Mouse (Mus musculus): ENCODE data around the gene Ppp4c. TPM values are rescaled to one million over a fixed set of nuclear protein-coding genes. Genes with fewer than 3 reads are reported as not detected.

The Ppp4c gene
- polyA plus RNA-seq, 1 experiment from 2014 or later, result 300 TPM

DNA sequence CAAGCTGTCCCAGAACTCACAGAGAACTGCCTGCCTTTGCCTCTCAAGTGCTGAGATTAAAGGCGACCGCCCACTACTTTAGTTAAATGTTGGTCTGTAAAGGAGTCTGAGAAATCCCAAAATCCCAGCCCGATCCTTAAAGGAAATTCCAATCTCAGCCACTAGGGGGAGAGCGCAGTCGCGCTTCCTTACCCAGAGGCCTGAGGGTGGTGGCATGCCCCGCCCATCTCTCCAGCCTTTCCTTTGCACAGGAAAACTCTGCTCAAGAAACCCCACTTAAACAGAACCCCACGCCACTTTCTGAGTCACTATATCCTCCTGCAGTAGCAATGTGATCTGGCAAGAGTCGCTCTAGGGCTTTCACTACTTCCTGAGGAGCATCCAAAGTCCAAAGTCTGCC is 37.4 kb downstream of the Ppp4c start:
- Histone ChIP-seq H3K27me3 (ENCODE audit: insufficient read depth, low read length) (no peaks in the 10 kb centered on the region), H3K4me2 (peak overlapping the region; percentile 40), H3K36me3 (ENCODE audit: insufficient read depth) (no peaks in the 10 kb centered on the region), H3K27ac (ENCODE audit: low read depth) (peak overlapping the region; percentile 72; the same call in 1 of the 2 replicates), H3K4me1 (ENCODE audit: insufficient read depth) (no peaks in the 10 kb centered on the region), H3K9ac (peak overlapping the region; percentile 44; the same call in 1 of the 2 replicates), H3K4me3 (ENCODE audit: low read depth, low read length) (no peak overlapping the region), H3K9me3 (ENCODE audit: low read depth, low read length) (no peaks in the 10 kb centered on the region)
- DNase-seq (peak; percentile 95), ATAC-seq (ENCODE audit: insufficient read depth) (peak; percentile 72)
- 3% methylated on average over 9 of the region's 9 CpGs for whole genome bisulfite sequencing
- TF ChIP-seq CTCF (IDR thresholded peaks at IDR 0.05; ENCODE audit: low read depth), result peak; percentile 90

DNA sequence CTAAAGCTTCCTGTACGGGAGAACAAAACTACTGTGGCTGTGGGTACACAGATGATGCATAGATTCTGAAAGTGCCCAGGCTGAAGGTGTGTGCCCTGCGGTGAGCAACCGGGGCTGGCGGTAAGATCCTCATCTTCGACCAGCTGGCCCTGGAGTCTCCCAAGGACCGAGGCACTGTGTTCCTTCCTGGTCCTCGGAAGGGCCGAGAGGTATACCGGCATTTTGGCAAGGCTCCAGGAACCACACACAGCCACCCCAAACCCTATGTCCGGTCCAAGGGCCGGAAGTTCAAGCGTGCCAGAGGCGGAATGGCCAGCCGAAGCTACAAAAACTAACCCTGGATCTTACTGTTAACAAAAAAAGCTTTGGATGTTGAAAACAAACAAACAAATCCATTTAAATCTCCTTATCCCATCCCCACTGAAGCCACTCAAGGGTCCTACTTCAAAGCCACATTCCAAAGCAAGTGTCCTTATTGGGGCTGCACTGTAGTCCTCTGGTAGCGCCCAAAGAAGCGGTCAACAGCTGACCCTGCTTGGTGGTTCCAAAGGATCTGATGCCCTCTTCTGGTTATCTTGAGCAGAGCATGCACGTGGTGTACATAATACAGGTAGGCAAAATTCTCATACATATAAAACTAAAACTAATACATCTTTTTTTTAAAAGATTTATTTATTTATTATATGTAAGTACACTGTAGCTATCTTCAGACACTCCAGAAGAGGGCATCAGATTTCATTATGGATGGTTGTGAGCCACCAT is 42.5 kb downstream of the Ppp4c start:
- no peak overlapping the region for H3K27ac ChIP-seq (ENCODE audit: low read depth)

DNA sequence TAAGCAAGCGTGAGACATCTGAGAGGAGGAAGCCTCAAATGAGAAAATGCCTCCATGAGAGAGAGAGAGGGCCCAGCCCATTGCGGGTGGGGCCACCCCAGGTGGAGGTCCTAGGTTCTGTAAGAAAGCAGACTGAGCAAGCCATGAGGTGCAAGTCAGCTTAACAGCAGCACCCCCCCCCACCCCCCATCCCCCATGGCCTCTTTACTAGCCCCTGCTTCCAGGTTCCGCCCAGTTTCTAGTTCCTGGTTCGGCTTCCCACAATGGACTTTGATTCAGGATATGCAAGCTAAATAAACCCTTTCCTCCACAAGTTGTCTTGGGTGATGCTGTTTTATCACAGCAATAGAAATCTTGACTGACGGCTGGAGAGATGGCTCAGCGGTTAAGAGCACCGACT is 43.5 kb downstream of the Ppp4c start:
- no peak for TF ChIP-seq CTCF (IDR thresholded peaks at IDR 0.05; ENCODE audit: low read depth)
- no peaks in the 10 kb centered on the region for H3K27me3 ChIP-seq (ENCODE audit: insufficient read depth, low read length)
- ATAC-seq (ENCODE audit: insufficient read depth) (no peak), DNase-seq (no peak)
- H3K36me3 ChIP-seq (ENCODE audit: insufficient read depth), result no peaks in the 10 kb centered on the region
- no peak overlapping the region for H3K4me3 ChIP-seq (ENCODE audit: low read depth, low read length)
- WGBS, result 65% methylated on average over 7 of the region's 7 CpGs
- H3K9me3 ChIP-seq (ENCODE audit: low read depth, low read length), result no peaks in the 10 kb centered on the region
- no peaks in the 10 kb centered on the region for H3K4me1 ChIP-seq (ENCODE audit: insufficient read depth)
- no peak overlapping the region for H3K9ac ChIP-seq
- H3K27ac ChIP-seq (ENCODE audit: low read depth), result 0 out of 2 replicates have a peak overlapping the region, but pooled peaks have one; percentile 24
- H3K4me2 ChIP-seq, result no peak overlapping the region

More for the DNA sequence above, 42.5 kb downstream of the Ppp4c start:
- Histone ChIP-seq H3K36me3 (ENCODE audit: insufficient read depth) (no peaks in the 10 kb centered on the region), H3K4me2 (no peak overlapping the region), H3K4me3 (ENCODE audit: low read depth, low read length) (no peak overlapping the region), H3K4me1 (ENCODE audit: insufficient read depth) (no peaks in the 10 kb centered on the region), H3K9me3 (ENCODE audit: low read depth, low read length) (no peaks in the 10 kb centered on the region), H3K9ac (no peak overlapping the region), H3K27me3 (ENCODE audit: insufficient read depth, low read length) (no peaks in the 10 kb centered on the region)
- 88% methylated on average over 17 of the region's 17 CpGs for WGBS
- ATAC-seq (ENCODE audit: insufficient read depth) (no peak), DNase-seq (no peak)
- no peak for TF ChIP-seq CTCF (IDR thresholded peaks at IDR 0.05; ENCODE audit: low read depth)

DNA sequence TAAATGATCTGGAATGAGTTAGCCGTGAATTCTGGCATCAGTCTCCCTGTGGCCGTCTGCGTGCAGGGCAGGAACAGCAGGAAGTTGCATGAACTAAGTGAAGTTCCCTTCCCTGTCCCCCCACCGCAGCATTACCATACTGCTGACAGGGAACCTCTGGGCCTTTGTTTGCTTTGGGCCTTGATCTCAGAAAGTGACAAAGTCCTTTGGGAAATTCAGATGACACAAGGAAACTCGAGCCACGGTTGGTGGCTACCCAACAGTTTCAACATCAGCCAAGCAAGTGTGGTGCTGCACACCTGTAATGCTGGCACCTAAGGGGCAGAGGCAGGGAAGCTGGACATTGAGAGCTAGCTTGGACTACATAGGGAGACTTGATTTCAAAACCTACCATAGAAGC is 45.5 kb downstream of the Ppp4c start:
- H3K27me3 ChIP-seq (ENCODE audit: insufficient read depth, low read length), result no peaks in the 10 kb centered on the region
- WGBS, result 18% methylated on average over 6 of the region's 6 CpGs
- H3K27ac ChIP-seq (ENCODE audit: low read depth), result no peak overlapping the region
- DNase-seq (no peak), ATAC-seq (ENCODE audit: insufficient read depth) (no peak)
- no peaks in the 10 kb centered on the region for H3K4me1 ChIP-seq (ENCODE audit: insufficient read depth)
- no peak overlapping the region for H3K4me3 ChIP-seq (ENCODE audit: low read depth, low read length)
- H3K9me3 ChIP-seq (ENCODE audit: low read depth, low read length), result no peaks in the 10 kb centered on the region
- H3K36me3 ChIP-seq (ENCODE audit: insufficient read depth), result no peaks in the 10 kb centered on the region
- H3K9ac ChIP-seq, result no peak overlapping the region
- H3K4me2 ChIP-seq, result no peak overlapping the region
- no peak for TF ChIP-seq CTCF (IDR thresholded peaks at IDR 0.05; ENCODE audit: low read depth)

DNA sequence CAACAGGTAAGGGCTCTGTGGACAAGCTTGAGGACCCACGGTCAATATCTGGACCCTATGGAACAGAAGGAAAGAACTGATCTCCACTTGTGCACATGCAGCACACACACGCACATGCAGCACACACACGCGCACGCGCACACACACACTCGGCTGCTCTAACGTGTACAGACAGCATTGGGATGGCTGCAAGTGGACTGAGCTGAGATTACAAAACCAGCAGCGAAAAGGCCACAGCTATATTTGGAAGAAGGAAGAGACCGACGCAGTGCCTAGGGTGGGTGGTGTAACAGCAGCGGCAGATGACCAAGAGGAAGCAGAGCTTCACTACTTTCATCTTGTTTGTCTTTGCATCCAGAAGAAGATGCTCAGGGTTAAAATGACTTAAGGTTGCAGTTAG is 46.2 kb downstream of the Ppp4c start:
- 81% methylated on average over 12 of the region's 12 CpGs for WGBS
- no peaks in the 10 kb centered on the region for H3K27me3 ChIP-seq (ENCODE audit: insufficient read depth, low read length)
- H3K27ac ChIP-seq (ENCODE audit: low read depth), result no peak overlapping the region
- no peak overlapping the region for H3K4me2 ChIP-seq
- TF ChIP-seq CTCF (IDR thresholded peaks at IDR 0.05; ENCODE audit: low read depth), result no peak
- no peaks in the 10 kb centered on the region for H3K9me3 ChIP-seq (ENCODE audit: low read depth, low read length)
- no peaks in the 10 kb centered on the region for H3K4me1 ChIP-seq (ENCODE audit: insufficient read depth)
- DNase-seq (no peak), ATAC-seq (ENCODE audit: insufficient read depth) (no peak)
- no peak overlapping the region for H3K4me3 ChIP-seq (ENCODE audit: low read depth, low read length)
- no peak overlapping the region for H3K9ac ChIP-seq
- H3K36me3 ChIP-seq (ENCODE audit: insufficient read depth), result no peaks in the 10 kb centered on the region

DNA sequence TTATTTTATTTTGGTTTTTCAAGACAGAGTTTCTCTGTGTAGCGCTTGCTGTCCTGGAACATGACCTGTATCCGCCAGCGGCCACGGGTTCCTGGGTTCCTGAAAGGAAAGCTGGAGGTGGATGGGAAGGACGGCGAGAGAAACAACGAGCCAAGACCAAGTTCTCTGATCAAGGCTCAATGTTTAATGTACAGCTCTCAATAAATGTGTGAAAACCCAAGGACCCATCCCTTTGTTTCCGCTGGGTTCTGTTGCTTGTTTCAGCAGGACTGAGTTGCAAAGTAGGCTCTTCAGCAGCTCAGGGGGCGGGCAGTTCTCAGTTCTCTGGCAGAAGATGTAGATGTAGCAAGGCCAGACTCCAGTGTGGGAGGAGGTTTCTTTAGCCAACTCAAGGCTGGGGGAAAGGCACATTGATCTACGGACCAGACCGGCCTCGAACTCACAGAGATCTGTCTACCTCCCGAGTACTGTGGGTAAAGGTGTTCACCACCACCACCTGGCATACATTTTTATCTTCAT is 50.3 kb downstream of the Ppp4c start:
- no peak for TF ChIP-seq CTCF (IDR thresholded peaks at IDR 0.05; ENCODE audit: low read depth)

DNA sequence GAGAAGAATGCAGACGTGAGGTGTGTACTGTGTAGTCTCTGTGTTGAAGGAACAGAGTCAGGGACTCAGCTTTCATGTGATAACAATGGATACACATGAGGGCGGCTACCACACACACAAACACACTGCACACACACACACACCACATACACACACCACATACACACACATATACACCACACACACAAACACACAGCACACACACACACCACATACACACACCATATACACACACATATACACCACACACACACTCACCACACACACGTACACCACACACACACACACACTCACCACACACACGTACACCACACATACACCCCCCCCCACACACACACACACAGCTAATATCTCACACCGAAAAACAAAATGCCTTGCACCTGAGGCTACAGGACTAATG is 50.8 kb downstream of the Ppp4c start:
- 67% methylated on average over 5 of the region's 5 CpGs for WGBS
- no peak for TF ChIP-seq CTCF (IDR thresholded peaks at IDR 0.05; ENCODE audit: low read depth)
- Histone ChIP-seq H3K4me3 (ENCODE audit: low read depth, low read length) (no peak overlapping the region), H3K36me3 (ENCODE audit: insufficient read depth) (no peaks in the 10 kb centered on the region), H3K4me1 (ENCODE audit: insufficient read depth) (no peaks in the 10 kb centered on the region), H3K4me2 (no peak overlapping the region), H3K27me3 (ENCODE audit: insufficient read depth, low read length) (no peaks in the 10 kb centered on the region), H3K9me3 (ENCODE audit: low read depth, low read length) (no peaks in the 10 kb centered on the region), H3K27ac (ENCODE audit: low read depth) (no peak overlapping the region), H3K9ac (no peak overlapping the region)
- no peak for DNase-seq
- ATAC-seq (ENCODE audit: insufficient read depth), result no peak

More for the DNA sequence above, 50.3 kb downstream of the Ppp4c start:
- no peak overlapping the region for H3K4me2 ChIP-seq
- no peaks in the 10 kb centered on the region for H3K36me3 ChIP-seq (ENCODE audit: insufficient read depth)
- no peak overlapping the region for H3K27ac ChIP-seq (ENCODE audit: low read depth)
- no peaks in the 10 kb centered on the region for H3K27me3 ChIP-seq (ENCODE audit: insufficient read depth, low read length)
- DNase-seq (no peak), ATAC-seq (ENCODE audit: insufficient read depth) (no peak)
- H3K4me1 ChIP-seq (ENCODE audit: insufficient read depth), result no peaks in the 10 kb centered on the region
- no peaks in the 10 kb centered on the region for H3K9me3 ChIP-seq (ENCODE audit: low read depth, low read length)
- H3K4me3 ChIP-seq (ENCODE audit: low read depth, low read length), result no peak overlapping the region
- H3K9ac ChIP-seq, result no peak overlapping the region
- WGBS, result 87% methylated on average over 13 of the region's 13 CpGs

All from lung, embryonic 14.5 days (tissue).